Mouse (Mus musculus) kidney, adult 2 months (tissue): Measurements from ENCODE around the gene Rsph1. TPM values are rescaled to one million over a fixed set of nuclear protein-coding genes. Genes with fewer than 3 reads are reported as not detected.

Experiments
- DNase-seq: peaks from one replicate; pipeline ENCODE4 v3.0.0; 2021
- H3K27ac ChIP-seq: fragments of 200-500 bp; 2 replicates; pipeline ENCODE4 v1.5.1; 2012; ENCODE audit warnings: low read depth, low read length, control low read depth, inconsistent platforms; ENCODE audit not compliant: insufficient read depth
- H3K27me3 ChIP-seq: fragments of 200-500 bp; replicated peaks from 2 replicates; pipeline ENCODE4 v1.6.1; 2012; ENCODE audit warnings: mild to moderate bottlenecking, moderate library complexity, low read length, inconsistent platforms; ENCODE audit not compliant: control insufficient read depth, insufficient read depth
- H3K36me3 ChIP-seq: fragments of 200-500 bp; 2 replicates; pipeline ENCODE4 v1.6.1; 2012; ENCODE audit warnings: mild to moderate bottlenecking, moderate library complexity, low read length, inconsistent platforms; ENCODE audit not compliant: control insufficient read depth, insufficient read depth
- H3K4me1 ChIP-seq: fragments of 200-500 bp; 2 replicates; pipeline ENCODE4 v1.6.1; 2011; ENCODE audit warnings: low read length; ENCODE audit not compliant: control insufficient read depth, insufficient read depth
- H3K4me3 ChIP-seq: fragments of 200-500 bp; 2 replicates; pipeline ENCODE4 v1.5.1; 2011; ENCODE audit warnings: mild to moderate bottlenecking, low read depth, low read length, control low read depth; ENCODE audit not compliant: insufficient read depth
- CTCF ChIP-seq: fragments of 200-500 bp; conservative IDR thresholded peaks from 2 replicates; pipeline ENCODE4 v1.5.1; 2011; ENCODE audit warnings: low read depth, mild to moderate bottlenecking, control low read depth, low read length, moderate library complexity, mixed read lengths; ENCODE audit not compliant: insufficient read depth, insufficient read length
- POLR2A ChIP-seq: fragments of 200-500 bp; IDR thresholded peaks from one replicate; pipeline ENCODE4 v1.6.1; 2011; ENCODE audit warnings: low read depth, low read length, control low read depth
- WGBS: fragments of 180-500 bp; shearing (Covaris S2); methylation state at CpG from one replicate; pipeline ENCODE4 v1.1.7; 2018; 5-methylcytosine and 5-hydroxymethylcytosine counted together
- polyA plus RNA-seq: library from polyadenylated mRNA; depleted of rRNA; stranded (reverse); fragments of >200 nt; gene quantifications from 2 replicates; pipeline ENCODE4 v1.2.3, GENCODE M21; 2012

The Rsph1 gene
- polyA plus RNA-seq, 1 experiment, result 1.1 TPM

- WGBS, result 65% methylated on average over 6 of the region's 6 CpGs
- no peak overlapping the region for H3K4me3 ChIP-seq
- H3K27me3 ChIP-seq, result no peaks in the 10 kb centered on the region
- no peaks in the 10 kb centered on the region for H3K4me1 ChIP-seq
- H3K27ac ChIP-seq, result no peak overlapping the region
- TF ChIP-seq CTCF (no peak), POLR2A (no peak)
- H3K36me3 ChIP-seq, result no peaks in the 10 kb centered on the region
- DNase-seq, result no peak
These were observed 32.2 kb upstream of the Rsph1 start for GRCm38 (mm10) chr17:31309281-31309793.

- DNase-seq, result no peak
- H3K4me1 ChIP-seq, result no peaks in the 10 kb centered on the region
- H3K4me3 ChIP-seq, result no peak overlapping the region
- no peaks in the 10 kb centered on the region for H3K27me3 ChIP-seq
- no peaks in the 10 kb centered on the region for H3K36me3 ChIP-seq
- TF ChIP-seq POLR2A, result no peak
- no peak for TF ChIP-seq CTCF
- 90% methylated on average over 7 of the region's 7 CpGs for WGBS
- no peak overlapping the region for H3K27ac ChIP-seq
These were observed 31.2 kb upstream of the Rsph1 start for GRCm38 (mm10) chr17:31308291-31308816.

- Histone ChIP-seq H3K4me1 (no peaks in the 10 kb centered on the region), H3K27me3 (no peaks in the 10 kb centered on the region), H3K36me3 (no peaks in the 10 kb centered on the region), H3K4me3 (no peak overlapping the region), H3K27ac (no peak overlapping the region)
- WGBS, result 85% methylated on average over 3 of the region's 3 CpGs
- TF ChIP-seq CTCF (no peak), POLR2A (no peak)
- no peak for DNase-seq
These were observed 30.6 kb upstream of the Rsph1 start for GRCm38 (mm10) chr17:31307756-31308155.

GRCm38 (mm10) chr17:31305776-31306120 is 28.6 kb upstream of the Rsph1 start:
- WGBS, result 61% methylated on average over 5 of the region's 5 CpGs
- TF ChIP-seq POLR2A, result no peak
- no peak for TF ChIP-seq CTCF

GRCm38 (mm10) chr17:31304895-31305775 is 28.0 kb upstream of the Rsph1 start:
- 54% methylated on average over 12 of the region's 12 CpGs for WGBS
- H3K27ac ChIP-seq, result no peak overlapping the region
- no peak for TF ChIP-seq CTCF
- TF ChIP-seq POLR2A, result no peak
- H3K4me1 ChIP-seq, result no peaks in the 10 kb centered on the region
- peak; percentile 49 for DNase-seq
- no peaks in the 10 kb centered on the region for H3K36me3 ChIP-seq
- no peak overlapping the region for H3K4me3 ChIP-seq
- no peaks in the 10 kb centered on the region for H3K27me3 ChIP-seq

More at GRCm38 (mm10) chr17:31305776-31306120, 28.6 kb upstream of the Rsph1 start:
- DNase-seq, result no peak
- Histone ChIP-seq H3K27me3 (no peaks in the 10 kb centered on the region), H3K4me1 (no peaks in the 10 kb centered on the region), H3K27ac (no peak overlapping the region), H3K4me3 (no peak overlapping the region), H3K36me3 (no peaks in the 10 kb centered on the region)

GRCm38 (mm10) chr17:31303401-31303800 is 26.2 kb upstream of the Rsph1 start:
- no peak for DNase-seq
- Histone ChIP-seq H3K4me3 (no peak overlapping the region), H3K27me3 (no peaks in the 10 kb centered on the region), H3K27ac (no peak overlapping the region), H3K36me3 (no peaks in the 10 kb centered on the region), H3K4me1 (no peaks in the 10 kb centered on the region)
- 94% methylated on average over 4 of the region's 4 CpGs for WGBS
- no peak for TF ChIP-seq POLR2A
- TF ChIP-seq CTCF, result no peak

GRCm38 (mm10) chr17:31300736-31301135 is 23.6 kb upstream of the Rsph1 start:
- TF ChIP-seq POLR2A (no peak), CTCF (no peak)
- Histone ChIP-seq H3K4me3 (no peak overlapping the region), H3K27me3 (no peaks in the 10 kb centered on the region), H3K27ac (no peak overlapping the region), H3K36me3 (no peaks in the 10 kb centered on the region), H3K4me1 (no peaks in the 10 kb centered on the region)
- 73% methylated on average over 3 of the region's 3 CpGs for WGBS
- no peak for DNase-seq
